Mouse (Mus musculus) frontal cortex, adult 2 months (tissue): ENCODE results near the gene Stat3. TPM values are rescaled to one million over a fixed set of nuclear protein-coding genes. Genes with fewer than 3 reads are reported as not detected.

ENCODE experiments used
- DNase-seq, 2 experiments: peaks; one replicate each; pipeline ENCODE4 v3.0.0; 2022; ENCODE audit warnings: low spot score in 1 of 2; ENCODE audit errors: extremely low spot score in 1 of 2
- polyA plus RNA-seq: library from polyadenylated mRNA; depleted of rRNA; stranded (reverse); fragments of >200 nt; gene quantifications from 2 replicates; pipeline ENCODE4 v1.2.3, GENCODE M21; 2012

Stat3 gene
- polyA plus RNA-seq, 1 experiment: 49.1 TPM

DNA sequence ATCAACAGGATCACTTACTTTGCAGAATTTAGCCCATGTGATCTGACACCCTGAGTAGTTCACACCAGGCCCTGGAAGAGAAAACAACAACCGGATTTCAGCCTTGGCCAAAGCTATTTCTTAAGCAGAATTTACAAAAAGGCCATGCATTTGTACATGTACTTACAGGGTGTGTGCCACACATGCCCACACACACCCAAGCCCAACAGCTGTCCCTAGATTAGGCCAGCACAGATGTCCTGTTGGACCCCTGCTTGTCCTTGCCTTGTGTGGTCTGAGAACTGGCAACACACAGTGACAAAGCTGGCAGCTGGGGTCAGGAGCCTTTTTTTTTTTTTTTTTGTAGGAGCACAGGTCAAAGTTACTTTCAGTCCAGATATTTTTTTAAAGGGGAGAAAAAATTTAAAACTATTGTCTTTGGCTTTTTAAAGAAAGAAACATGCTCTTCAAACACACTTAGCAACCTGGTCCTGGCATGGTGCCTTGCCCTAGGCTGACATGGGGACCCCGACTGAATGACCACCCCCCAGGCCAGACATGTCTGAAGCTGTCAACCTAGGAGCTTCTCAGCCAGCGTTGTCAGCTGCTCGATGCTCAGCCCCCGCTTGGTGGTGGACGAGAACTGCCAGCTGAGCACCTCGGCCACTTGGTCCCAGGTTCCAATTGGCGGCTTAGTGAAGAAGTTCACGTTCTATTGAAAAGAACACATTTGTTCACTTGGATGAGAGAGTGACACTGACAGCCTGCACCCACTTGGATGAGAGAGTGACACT is 45.0 kb downstream of the Stat3 start:
- DNase-seq: no peak

- peak; percentile 74 to 94 for DNase-seq
Measured at GRCm38 (mm10) chr11:100893482-100893881, 45.9 kb downstream of the Stat3 start.

- no peak for DNase-seq
Measured at GRCm38 (mm10) chr11:100892435-100892834, 46.9 kb downstream of the Stat3 start.

- no peak for DNase-seq
Measured at GRCm38 (mm10) chr11:100891256-100892123, 47.9 kb downstream of the Stat3 start.

DNA sequence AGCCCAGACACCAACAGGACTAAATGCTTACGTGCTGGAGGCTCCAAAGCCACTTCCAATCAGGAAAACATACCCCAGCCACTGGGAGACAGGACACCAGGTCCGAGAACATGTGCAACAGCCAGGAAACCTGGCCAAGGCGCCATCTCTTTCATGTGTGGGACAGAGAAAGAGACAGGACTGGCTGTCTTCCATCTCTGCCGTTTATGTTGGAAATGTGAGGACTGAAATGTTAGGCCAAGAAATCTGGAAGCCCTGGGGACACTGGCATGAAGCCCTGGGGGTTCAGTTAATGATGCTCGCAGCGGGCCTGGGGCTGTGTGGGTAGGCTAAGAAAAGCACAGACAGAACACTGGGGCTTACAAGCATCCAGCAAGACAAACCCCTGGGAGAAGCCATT is 48.9 kb downstream of the Stat3 start:
- no peak for DNase-seq

- no peak for DNase-seq
Measured at GRCm38 (mm10) chr11:100888348-100888820, 51.0 kb downstream of the Stat3 start.

DNA sequence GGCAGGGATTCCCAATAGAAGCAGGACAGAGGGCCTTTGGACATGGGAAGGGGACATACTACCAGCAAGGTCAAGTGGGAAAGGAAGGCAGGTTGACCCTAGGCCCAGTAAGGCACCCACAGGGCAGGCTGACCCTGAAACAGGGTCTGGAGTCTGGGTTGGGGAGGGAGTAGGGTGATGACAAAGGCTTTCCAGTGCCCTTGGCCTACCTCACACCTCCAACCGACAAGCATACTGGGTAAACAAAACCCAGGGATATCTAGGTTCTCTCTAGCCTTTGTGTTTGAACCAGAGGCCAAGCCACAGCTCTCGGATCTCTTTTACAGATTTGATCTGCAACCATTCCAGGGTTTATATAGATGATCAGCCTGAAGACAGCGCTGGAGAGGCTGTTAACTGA is 51.6 kb downstream of the Stat3 start:
- DNase-seq: no peak

DNA sequence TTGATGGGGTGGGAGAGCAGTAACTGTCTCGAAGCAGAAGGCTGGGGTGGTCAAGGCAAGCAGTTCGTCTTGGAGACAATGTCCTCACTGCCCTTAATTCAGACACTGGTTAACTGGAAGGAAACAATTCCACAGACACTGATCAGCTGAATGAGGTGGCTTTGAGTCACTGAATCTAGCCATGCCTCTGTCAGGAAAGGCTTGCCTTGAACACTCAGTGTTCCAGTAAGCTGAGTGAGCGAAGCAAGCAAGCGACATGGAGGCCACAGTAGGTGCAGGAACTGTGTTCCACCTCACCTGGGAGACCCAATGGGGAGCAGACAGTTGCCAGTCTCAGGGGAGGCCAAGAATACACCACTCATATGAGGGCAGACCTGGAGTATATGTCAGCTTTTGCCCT is 52.1 kb downstream of the Stat3 start:
- no peak for DNase-seq

DNA sequence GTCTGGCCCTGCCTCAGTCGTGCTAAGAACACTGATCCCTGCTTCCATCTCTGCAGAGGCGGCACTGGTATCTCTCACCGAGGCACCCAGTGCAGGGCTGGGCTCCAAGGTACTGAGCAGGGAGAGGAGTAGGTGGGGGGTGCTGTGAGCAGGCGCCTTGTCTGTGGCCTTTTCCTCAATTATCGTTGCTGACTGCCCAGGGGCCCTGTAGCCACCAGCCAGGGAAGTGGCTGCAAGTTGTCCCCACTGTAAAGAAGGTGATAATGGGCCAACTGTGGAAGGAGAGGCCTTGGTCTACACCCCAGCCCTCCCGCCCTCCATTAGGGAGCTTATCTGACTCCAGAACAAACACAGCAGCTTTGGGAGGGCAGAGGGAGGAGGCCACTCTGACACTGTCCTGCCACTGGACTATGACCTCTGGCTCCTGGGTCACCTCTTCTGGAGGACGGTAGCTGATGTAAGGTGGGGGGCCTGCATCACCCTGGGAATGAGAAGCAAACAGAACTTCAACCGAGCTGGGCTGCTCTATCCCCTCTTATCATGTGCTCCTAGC is 53.1 kb downstream of the Stat3 start:
- no peak for DNase-seq

GRCm38 (mm10) chr11:100885472-100885871 is 53.9 kb downstream of the Stat3 start:
- DNase-seq: no peak

GRCm38 (mm10) chr11:100883640-100884039 is 55.7 kb downstream of the Stat3 start:
- no peak for DNase-seq

DNA sequence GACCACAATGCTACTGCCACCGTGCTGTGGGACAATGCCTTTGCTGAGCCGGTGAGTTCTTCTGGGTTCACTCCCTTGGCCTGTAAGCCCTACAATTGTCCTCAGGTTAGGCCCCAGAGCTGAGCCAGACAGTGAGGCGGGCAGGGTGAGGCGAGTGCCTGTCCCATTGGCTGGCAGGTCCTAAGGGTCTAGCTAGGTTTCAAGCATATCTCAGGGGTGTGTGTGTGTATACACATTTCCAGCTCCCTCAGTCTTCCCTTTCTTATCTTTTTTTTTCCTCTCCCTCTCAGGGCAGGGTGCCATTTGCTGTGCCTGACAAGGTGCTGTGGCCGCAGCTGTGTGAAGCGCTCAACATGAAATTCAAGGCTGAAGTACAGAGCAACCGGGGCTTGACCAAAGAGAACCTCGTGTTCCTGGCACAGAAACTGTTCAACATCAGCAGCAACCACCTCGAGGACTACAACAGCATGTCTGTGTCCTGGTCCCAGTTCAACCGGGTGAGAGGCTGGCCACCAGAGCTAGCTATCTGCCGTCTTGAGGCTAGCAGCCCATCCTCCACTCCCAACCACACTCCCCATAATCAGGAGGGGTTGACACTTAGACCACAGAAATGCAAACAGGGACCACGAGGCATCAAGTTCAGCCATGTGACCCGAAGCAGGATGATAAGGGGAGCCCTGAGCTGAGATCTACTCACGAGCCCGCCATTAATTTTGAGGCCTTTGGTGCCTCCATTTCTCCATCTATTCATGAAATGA is 59.8 kb downstream of the Stat3 start:
- no peak for DNase-seq

DNA sequence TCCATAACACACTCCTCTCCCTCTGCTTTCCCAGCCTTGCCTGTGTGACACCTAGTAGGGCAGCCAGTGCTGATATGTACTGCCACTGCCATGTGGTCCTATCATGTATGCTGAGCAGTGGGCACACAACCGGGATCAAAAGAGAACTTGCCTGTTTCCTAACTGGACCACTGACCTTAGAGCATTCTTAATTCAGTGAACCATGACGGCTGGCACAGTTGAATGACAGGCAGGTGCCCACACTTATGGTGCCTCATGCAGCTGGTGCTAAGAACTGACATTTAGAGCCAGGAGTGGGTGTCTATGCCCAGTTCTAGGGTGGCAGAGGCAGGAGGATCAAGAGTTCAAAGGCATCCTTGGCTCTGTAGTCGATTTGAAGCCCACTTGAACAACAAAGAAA is 63.6 kb downstream of the Stat3 start:
- no peak for DNase-seq

GRCm38 (mm10) chr11:100870968-100871350 is 68.4 kb downstream of the Stat3 start:
- no peak for DNase-seq

DNA sequence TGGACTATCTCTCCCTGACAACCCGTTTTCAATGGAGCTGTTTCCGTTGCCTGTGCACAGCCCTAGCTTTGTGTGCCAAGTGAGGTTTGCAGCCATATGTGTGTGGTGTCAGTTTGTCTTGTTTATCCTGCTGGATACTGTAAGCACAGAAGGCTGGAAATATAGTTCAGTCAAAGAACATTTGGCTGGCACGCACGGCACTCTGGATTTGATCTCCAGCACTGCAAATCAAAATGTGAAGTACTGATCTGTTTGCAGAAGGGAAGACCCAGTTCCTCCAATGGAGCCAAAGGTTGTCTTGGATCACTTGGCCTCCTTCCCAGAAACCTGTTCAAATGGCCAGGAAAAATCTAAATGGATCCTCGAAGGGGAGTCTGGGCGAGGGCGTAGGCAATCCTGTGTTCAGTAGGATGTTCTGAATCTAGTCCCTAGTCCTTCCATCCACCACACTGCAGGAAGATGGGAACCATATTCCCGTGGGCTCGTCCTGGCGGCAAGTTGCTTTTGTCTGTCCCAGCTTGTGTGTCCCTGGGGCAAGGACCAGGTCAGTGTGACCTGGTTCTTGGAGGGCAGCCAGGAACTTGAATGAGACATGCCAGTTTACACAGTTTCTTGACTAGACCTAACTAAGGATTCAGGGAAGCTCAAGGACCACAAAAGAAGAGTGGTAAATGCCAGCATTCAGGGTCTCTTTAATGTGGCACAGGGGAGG is 68.9 kb downstream of the Stat3 start:
- DNase-seq: peak in 1 of 2 experiments; percentile 48

DNA sequence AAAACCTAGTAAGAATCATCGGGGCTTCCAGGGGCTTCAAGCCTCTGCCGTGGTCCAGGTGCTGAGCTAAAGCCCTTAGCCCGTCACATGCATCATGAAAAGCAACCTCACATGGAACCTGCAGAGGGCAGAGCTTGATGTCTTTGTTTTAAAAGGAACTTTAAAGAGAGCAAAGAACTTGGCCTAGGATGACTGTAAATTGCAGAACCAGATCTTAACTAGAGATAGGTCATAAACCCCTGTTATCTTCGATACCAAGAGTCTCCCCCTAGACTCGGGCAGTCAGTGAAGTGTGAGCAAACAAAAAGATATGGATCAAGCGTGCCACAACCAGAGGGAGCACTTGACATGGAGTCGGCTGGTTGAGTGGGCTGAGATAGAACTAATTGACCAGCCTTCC is 73.7 kb downstream of the Stat3 start:
- no peak for DNase-seq

DNA sequence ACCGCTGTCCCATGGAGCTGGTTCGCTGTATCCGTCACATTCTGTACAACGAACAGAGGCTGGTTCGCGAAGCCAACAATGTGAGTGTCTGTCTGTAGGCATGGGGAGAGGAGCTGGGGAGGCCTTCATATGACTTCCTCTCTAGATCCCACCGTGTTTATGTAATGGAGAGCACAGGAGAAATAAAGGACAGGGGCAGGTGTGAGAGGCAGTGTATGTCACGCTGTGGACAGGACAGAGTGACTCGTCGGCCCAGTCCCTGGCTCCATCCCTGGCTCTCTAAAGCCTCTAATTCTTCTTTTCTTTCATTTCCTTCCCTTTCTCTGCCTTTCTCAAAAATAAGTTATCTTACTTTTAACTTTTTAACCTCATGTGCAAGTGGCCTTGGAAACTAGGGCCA is 76.2 kb downstream of the Stat3 start:
- DNase-seq: no peak

DNA sequence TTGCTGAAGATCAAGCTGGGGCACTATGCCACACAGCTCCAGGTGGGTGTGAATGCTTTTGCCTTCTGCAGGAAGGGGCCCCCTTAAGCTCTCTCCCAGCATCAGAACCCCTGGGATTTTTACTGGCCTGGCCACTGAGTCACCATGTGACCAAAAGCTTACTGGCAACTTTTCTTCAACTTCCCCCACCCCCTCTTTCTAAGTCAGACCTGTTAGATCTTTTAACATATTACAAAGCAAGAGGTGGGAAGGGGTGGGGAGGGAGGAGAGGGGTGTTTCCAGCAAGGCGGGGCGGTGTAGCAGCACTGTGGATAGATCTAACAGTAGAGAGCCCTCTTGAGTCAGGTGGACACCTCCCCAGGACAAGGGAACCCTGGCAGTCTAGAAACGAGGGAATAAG is 77.5 kb downstream of the Stat3 start:
- no peak for DNase-seq

GRCm38 (mm10) chr11:100861335-100861734 is 78.0 kb downstream of the Stat3 start:
- DNase-seq: no peak
